Mouse (Mus musculus) c-Kit-positive CD71-positive TER-119-negative erythroid progenitor cells, embryonic 14.5 days (primary cell): ENCODE data around the gene Rab24.

ENCODE experiments used
- DNase-seq: peaks from one replicate; pipeline ENCODE4 v3.0.0-alpha.2; 2013; ENCODE audit warnings: low read depth

Gene Rab24

GRCm38 (mm10) chr13:55321434-55322129 is at the start of gene Rab24:
Gene Rab24 (minus strand): TSS chr13:55321946.
- peak; percentile 78 for DNase-seq

- DNase-seq: no peak
These were observed 49.4 kb upstream of the Rab24 start for GRCm38 (mm10) chr13:55371007-55371681.

- no peak for DNase-seq
These were observed 48.5 kb upstream of the Rab24 start for GRCm38 (mm10) chr13:55370234-55370633.

GRCm38 (mm10) chr13:55369531-55370114 is 47.9 kb upstream of the Rab24 start, which contains the start of gene Rgs14:
Gene Rgs14 (plus strand): TSS chr13:55369732.
- DNase-seq: peak; percentile 23

- DNase-seq: no peak
These were observed 46.7 kb upstream of the Rab24 start for GRCm38 (mm10) chr13:55368401-55368800.

- DNase-seq: peak; percentile 96
These were observed 40.8 kb upstream of the Rab24 start, which contains the start of gene Lman2 for GRCm38 (mm10) chr13:55362453-55363060. Gene Lman2 (minus strand): TSS chr13:55362783.

- no peak for DNase-seq
These were observed 40.3 kb upstream of the Rab24 start for GRCm38 (mm10) chr13:55361974-55362452.

- no peak for DNase-seq
These were observed 39.4 kb upstream of the Rab24 start for GRCm38 (mm10) chr13:55361145-55361544.

GRCm38 (mm10) chr13:55346745-55347144 is 25.0 kb upstream of the Rab24 start:
- no peak for DNase-seq

- DNase-seq: no peak
These were observed 22.5 kb upstream of the Rab24 start for GRCm38 (mm10) chr13:55344286-55344685.

- no peak for DNase-seq
These were observed 20.7 kb upstream of the Rab24 start for GRCm38 (mm10) chr13:55342469-55342868.

- no peak for DNase-seq
These were observed 17.5 kb upstream of the Rab24 start for GRCm38 (mm10) chr13:55339259-55339658.

GRCm38 (mm10) chr13:55338131-55339054 is 16.6 kb upstream of the Rab24 start:
- DNase-seq: no peak

GRCm38 (mm10) chr13:55337341-55337975 is 15.7 kb upstream of the Rab24 start:
- no peak for DNase-seq

- DNase-seq: no peak
These were observed 14.0 kb upstream of the Rab24 start for GRCm38 (mm10) chr13:55335701-55336100.

GRCm38 (mm10) chr13:55332331-55332730 is 10.6 kb upstream of the Rab24 start:
- DNase-seq: no peak

GRCm38 (mm10) chr13:55330567-55331400 is 9.0 kb upstream of the Rab24 start:
- DNase-seq: no peak

- DNase-seq: peak; percentile 84
These were observed 8.2 kb upstream of the Rab24 start, which contains the start of gene Mxd3 for GRCm38 (mm10) chr13:55329683-55330566. Gene Mxd3 (minus strand): TSS chr13:55329823.
